Mouse (Mus musculus) heart, embryonic 13.5 days (tissue): Measurements from ENCODE around the gene Bbs1. TPM values are rescaled to one million over a fixed set of nuclear protein-coding genes. Genes with fewer than 3 reads are reported as not detected.
A peak's percentile ranks its signal among the peaks of the same experiment; 100 is the strongest.
"Not testable (repeated sequence)": the region's sequence is repeated elsewhere in the genome, so short reads cannot be mapped to it uniquely, and the experiment has no call there.

Source experiments
- ATAC-seq: fragments of 200-750 bp; cut with Nextera tagmentation; 2 replicates; pipeline ENCODE4 v1.8.0; 2017; ENCODE audit warnings: moderate TSS enrichment; ENCODE audit not compliant: insufficient number of reproducible peaks, low FRiP score, low TSS enrichment; ENCODE audit errors: extremely low read depth
- H3K27ac ChIP-seq: fragments of 300-500 bp; sonication (generic); replicated peaks from 2 replicates; pipeline ENCODE4 v1.5.1; 2015; ENCODE audit warnings: moderate library complexity, mild to moderate bottlenecking, inconsistent platforms
- H3K27me3 ChIP-seq: fragments of 300-500 bp; sonication (generic); replicated peaks from 2 replicates; pipeline ENCODE4 v1.6.1; 2015; ENCODE audit warnings: mild to moderate bottlenecking, inconsistent platforms
- H3K36me3 ChIP-seq: fragments of 300-500 bp; sonication (generic); 2 replicates; pipeline ENCODE4 v1.6.1; 2015; ENCODE audit warnings: mild to moderate bottlenecking, inconsistent platforms
- H3K4me1 ChIP-seq: fragments of 300-500 bp; sonication (generic); 2 replicates; pipeline ENCODE4 v1.6.1; 2015; ENCODE audit warnings: inconsistent platforms
- H3K4me2 ChIP-seq: fragments of 300-500 bp; sonication (generic); 2 replicates; pipeline ENCODE4 v1.6.1; 2015; ENCODE audit warnings: inconsistent platforms, mild to moderate bottlenecking, moderate library complexity
- H3K4me3 ChIP-seq: fragments of 300-500 bp; sonication (generic); 2 replicates; pipeline ENCODE4 v1.5.1; 2015; ENCODE audit warnings: moderate library complexity, mild to moderate bottlenecking, inconsistent platforms
- H3K9ac ChIP-seq: fragments of 300-500 bp; sonication (generic); 2 replicates; pipeline ENCODE4 v1.6.1; 2015; ENCODE audit warnings: inconsistent platforms, mild to moderate bottlenecking, moderate library complexity
- H3K9me3 ChIP-seq: fragments of 300-500 bp; sonication (generic); 2 replicates; pipeline ENCODE4 v1.6.1; 2016; ENCODE audit warnings: inconsistent platforms
- WGBS: fragments of 180-500 bp; shearing (Covaris S2); methylation state at CpG from one replicate; pipeline ENCODE4 v1.1.7; 2015; ENCODE audit warnings: mixed read lengths; 5-methylcytosine and 5-hydroxymethylcytosine counted together
- polyA plus RNA-seq: library from polyadenylated mRNA; unstranded; fragments of >200 nt; fragmentation: Nextera tagmentation; extraction: Ambion mirVana; gene quantifications from 2 replicates; pipeline ENCODE4 v1.2.1, GENCODE M21; 2015

The Bbs1 gene
- 2.2 and 2.5 TPM in 2 replicates for polyA plus RNA-seq

DNA sequence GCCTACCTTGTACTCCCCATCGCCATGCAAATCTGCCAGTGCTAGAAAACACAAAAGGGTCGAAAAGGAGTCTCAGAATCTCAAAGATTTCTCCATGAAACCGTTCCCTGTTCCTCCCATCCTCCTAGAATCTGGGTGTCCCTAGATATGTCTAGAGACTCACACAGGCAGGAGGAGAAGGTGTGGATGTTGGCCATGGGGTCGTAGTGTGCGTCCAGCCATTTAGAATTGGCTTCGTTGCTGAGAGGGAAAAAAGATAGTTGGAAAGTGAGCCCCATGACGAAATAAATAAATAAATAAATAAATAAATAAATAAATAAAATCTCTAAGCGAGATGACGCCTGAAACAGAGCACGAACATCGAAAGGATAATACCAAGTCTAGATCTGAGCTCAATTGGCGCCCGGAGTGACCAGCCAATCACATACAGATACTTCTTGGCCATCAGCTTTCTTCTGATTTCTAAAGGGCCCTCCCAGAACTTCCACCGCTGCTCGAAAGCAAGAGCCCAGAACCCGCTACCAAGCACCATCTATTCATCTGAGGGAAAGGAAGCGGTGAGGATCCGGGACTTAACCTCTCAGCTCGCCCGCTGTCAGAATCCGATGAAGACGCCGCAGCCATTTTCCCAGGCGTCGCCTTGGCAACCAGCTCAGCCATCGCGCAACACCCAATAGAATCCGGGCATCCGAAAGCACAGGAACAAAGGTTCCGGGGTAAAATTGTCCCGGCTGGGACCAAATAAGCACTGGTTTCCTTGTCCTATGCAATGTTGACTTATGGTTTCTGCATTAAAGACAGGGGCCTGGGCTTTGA lies at the start of gene Bbs1:
Bbs1 (minus strand) TSS at position 650 of the 816 bp plus-strand sequence.
- no peak within 1 kb of the TSS for H3K27ac ChIP-seq
- no peak for ATAC-seq
- H3K4me2 ChIP-seq, result peak within 1 kb of the TSS; percentile 81
- peak within 1 kb of the TSS; percentile 78 for H3K4me3 ChIP-seq
- peaks cover 6% of the 10 kb centered on the region for H3K4me1 ChIP-seq
- H3K27me3 ChIP-seq, result no peaks in the 10 kb centered on the region
- peak within 1 kb of the TSS; percentile 80 for H3K9ac ChIP-seq
- 10% methylated on average over 31 of the region's 31 CpGs for WGBS
- H3K36me3 ChIP-seq, result peaks cover 47% of the 10 kb centered on the region
- H3K9me3 ChIP-seq, result no peaks in the 10 kb centered on the region

DNA sequence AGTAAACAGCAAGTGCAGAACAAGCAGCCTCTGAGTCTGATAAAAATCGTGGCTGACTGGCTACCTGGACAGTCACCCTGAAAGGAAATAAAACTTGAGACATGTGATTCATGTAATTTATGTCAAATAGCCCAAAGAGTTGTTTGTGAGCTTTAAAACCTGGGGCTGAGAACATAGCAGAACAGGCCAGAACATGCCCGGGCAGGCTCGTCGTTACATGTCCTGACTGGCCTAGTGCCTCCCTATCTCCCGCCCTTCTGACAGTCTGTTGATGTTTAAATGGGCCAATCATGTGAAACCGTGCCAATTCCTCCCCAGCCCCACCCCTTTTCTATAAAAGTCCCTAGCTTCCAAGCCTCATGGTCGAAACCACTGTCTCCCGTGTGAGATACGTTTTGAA lies 42.2 kb upstream of the Bbs1 start:
- H3K27me3 ChIP-seq, result peaks cover 16% of the 10 kb centered on the region
- not testable (repeated sequence) for H3K36me3 ChIP-seq, H3K9me3 ChIP-seq, H3K9ac ChIP-seq, H3K4me2 ChIP-seq, ATAC-seq, H3K4me1 ChIP-seq, H3K4me3 ChIP-seq, H3K27ac ChIP-seq
- 77% methylated on average over 9 of the region's 9 CpGs for WGBS

DNA sequence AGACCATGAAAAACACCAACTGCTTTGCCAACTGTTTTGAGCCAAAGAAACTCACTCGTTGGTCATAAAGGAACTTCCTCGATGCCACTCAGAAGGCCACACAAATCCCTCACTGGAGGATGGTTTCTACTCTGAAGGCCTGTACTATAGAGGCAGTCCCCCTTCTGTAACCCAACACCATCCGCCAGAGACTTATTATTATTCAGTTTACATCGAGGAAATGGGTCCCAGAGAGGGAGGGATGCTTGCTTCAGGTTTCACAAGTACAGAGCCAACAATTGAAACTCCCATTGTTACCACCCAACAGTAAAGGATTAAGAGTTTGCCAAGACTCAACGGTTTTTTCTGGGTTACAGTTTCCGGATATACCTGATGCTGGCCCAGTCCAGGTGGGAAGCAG lies 39.1 kb upstream of the Bbs1 start:
- no peak for ATAC-seq
- Histone ChIP-seq H3K4me1 (peaks cover 13% of the 10 kb centered on the region), H3K36me3 (no peaks in the 10 kb centered on the region), H3K27me3 (peaks cover 41% of the 10 kb centered on the region), H3K27ac (no peak overlapping the region), H3K4me2 (no peak overlapping the region), H3K4me3 (no peak overlapping the region), H3K9ac (no peak overlapping the region), H3K9me3 (no peaks in the 10 kb centered on the region)
- WGBS, result 49% methylated on average over 6 of the region's 6 CpGs

DNA sequence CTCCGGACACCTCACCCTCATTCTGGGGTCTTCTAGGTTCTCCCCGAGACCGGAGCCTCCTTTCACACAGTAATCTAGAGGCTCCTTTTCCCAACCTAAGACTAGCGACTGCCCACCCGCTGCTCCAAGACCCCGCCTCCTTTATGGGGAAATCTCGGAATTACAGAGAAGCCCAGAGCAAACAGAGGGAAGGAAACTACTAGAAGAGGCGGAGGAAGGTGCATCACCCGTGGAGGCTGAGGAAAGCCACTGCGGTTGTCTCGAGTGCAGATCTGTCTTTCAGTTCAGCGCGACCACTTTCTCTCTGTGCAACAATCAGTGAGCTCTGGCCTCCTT lies 36.8 kb upstream of the Bbs1 start:
- H3K9ac ChIP-seq, result peak overlapping the region; percentile 76
- H3K4me3 ChIP-seq, result peak overlapping the region; percentile 61
- peaks cover 13% of the 10 kb centered on the region for H3K4me1 ChIP-seq
- peak overlapping the region; percentile 83 for H3K4me2 ChIP-seq
- peaks cover 50% of the 10 kb centered on the region for H3K27me3 ChIP-seq
- 7% methylated on average over 13 of the region's 13 CpGs for WGBS
- H3K36me3 ChIP-seq, result no peaks in the 10 kb centered on the region
- H3K27ac ChIP-seq, result no peak overlapping the region
- no peak; the same call in 1 of the 2 replicates for ATAC-seq
- H3K9me3 ChIP-seq, result no peaks in the 10 kb centered on the region

DNA sequence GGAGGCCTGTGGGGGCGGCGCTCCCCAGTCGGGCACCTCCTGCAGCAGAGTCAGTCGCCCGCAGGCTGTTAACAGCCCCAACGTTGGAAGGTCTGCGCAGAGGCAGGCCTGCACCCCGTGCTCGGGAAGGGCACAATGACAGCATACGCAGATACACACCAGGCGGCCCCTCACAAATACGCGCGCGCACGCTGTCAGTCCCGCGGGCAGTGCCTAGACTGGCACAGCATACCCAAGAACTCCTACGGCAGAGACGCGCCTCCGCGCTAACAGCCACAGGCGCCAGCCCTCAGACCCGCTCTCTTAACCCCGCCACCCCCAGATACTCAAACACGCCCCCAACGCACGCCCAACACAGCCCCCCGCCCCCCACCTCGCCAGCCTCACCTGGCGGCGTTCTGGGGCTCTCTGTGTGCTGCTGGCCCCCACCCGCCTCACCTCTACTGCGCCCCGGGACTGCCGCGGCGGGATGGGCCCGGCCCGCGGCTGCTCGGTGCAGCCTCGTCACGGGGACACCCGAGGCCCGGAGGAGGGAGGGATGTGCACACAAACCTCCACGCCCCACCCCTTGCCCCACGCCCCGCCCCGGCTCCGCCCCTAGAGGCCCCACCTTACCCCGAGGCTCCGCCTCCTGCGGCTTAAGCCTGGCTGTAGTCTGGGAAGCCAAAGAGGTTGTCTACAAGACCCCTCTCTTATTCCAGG lies 36.3 kb upstream of the Bbs1 start, which contains the start of gene Peli3:
Peli3 (minus strand) TSS at position 577 of the 702 bp plus-strand sequence.
- no peaks in the 10 kb centered on the region for H3K36me3 ChIP-seq
- peak; percentile 94 for ATAC-seq
- peaks cover 11% of the 10 kb centered on the region for H3K4me1 ChIP-seq
- H3K4me2 ChIP-seq, result peak within 1 kb of the TSS; percentile 83
- WGBS, result under 1% methylated on average over 55 of the region's 55 CpGs
- H3K4me3 ChIP-seq, result peak within 1 kb of the TSS; percentile 61
- no peaks in the 10 kb centered on the region for H3K9me3 ChIP-seq
- H3K27me3 ChIP-seq, result peaks cover 50% of the 10 kb centered on the region
- H3K9ac ChIP-seq, result peak within 1 kb of the TSS; percentile 76
- H3K27ac ChIP-seq, result no peak within 1 kb of the TSS

DNA sequence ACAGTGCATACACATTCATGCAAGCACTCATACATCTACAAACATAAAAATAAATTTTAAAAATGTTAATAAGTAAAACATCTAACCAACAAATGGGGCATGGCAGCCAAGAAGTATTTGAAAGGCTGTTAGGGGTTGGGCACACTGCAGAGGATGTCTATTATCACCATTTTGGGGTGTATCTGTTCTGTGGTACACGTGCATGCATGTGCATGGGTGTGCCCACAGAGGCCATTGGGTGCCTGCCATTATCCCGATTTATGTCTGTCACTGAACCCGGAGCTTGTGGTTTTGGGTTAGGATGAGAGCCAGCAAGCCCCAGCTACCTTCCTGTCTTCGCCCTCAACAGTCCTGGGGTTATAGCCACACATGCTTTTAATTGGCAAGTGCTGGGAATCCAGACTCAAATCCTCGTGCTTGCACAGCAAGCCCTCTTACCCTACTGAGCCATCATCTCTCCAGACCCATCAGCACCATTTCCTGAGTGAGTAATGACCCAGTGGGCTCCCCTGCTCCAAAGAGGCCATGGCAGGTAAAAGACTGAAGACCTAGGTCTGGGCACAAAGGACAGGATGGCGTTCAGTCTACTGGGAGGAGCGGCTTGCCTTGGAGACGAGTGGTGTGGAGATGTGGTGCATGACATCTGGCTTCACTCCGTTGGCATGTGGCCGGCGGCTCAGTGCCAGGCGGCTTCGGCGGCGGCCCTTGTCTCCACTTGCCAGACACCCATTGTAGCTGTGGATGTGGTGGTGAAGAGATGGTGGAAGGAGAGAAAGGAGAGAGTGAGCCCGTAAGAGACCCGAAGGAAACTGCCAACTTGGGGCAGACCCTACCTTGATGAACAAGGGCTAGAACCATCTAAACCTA lies 31.2 kb upstream of the Bbs1 start:
- no peak overlapping the region for H3K9ac ChIP-seq
- H3K4me3 ChIP-seq, result no peak overlapping the region
- no peaks in the 10 kb centered on the region for H3K9me3 ChIP-seq
- no peak overlapping the region for H3K27ac ChIP-seq
- H3K27me3 ChIP-seq, result peaks cover 39% of the 10 kb centered on the region
- ATAC-seq, result no peak
- WGBS, result 76% methylated on average over 17 of the region's 17 CpGs
- H3K4me1 ChIP-seq, result peaks cover 5% of the 10 kb centered on the region
- no peak overlapping the region for H3K4me2 ChIP-seq
- H3K36me3 ChIP-seq, result no peaks in the 10 kb centered on the region

DNA sequence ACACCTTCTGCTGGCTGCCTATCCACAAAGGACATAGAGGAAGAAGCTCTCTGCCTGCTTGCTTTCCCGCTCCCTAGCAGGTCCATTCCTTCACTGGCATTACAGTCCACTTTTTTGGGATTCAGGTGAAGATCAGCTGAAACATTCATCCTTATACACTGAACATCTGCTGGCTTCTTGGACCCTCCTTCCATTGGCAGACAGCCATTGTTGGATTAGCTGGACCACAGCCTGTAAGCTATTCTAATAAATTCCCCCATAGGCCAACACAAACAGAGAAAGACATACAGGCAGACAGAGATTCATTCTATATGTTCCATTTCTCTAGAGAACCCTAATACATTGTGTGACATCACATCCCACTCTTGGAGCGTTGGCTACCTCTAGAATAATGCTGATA lies 30.5 kb upstream of the Bbs1 start:
- ATAC-seq, result no peak
- Histone ChIP-seq H3K9me3 (no peaks in the 10 kb centered on the region), H3K9ac (no peak overlapping the region), H3K27me3 (peaks cover 38% of the 10 kb centered on the region), H3K36me3 (no peaks in the 10 kb centered on the region), H3K27ac (no peak overlapping the region), H3K4me2 (no peak overlapping the region), H3K4me1 (no peaks in the 10 kb centered on the region), H3K4me3 (no peak overlapping the region)
- WGBS, result 64% methylated on average over 2 of the region's 2 CpGs

DNA sequence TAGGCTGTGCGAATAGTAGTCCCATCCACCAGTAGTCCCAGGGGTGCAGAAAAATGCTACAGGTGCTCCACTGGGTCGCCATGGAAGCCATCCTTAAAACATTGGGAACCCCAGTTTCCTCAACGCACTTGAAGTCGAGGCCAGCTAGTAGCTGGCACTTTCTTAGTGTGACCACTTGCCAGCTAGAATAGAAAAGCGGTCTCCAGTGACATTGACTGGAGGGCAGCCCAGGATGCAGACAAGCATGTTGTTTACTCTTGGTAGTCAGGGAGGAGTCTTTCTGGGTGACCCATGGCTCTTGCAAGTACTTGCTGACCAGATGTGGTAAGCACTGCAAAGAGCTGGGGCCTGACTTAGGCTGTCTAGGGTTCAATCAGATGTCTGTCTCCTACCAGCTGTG lies 22.4 kb upstream of the Bbs1 start:
- ATAC-seq, result no peak
- Histone ChIP-seq H3K27ac (peak overlapping the region; percentile 20; the same call in 1 of the 2 replicates), H3K4me1 (peaks cover 20% of the 10 kb centered on the region), H3K4me2 (peak overlapping the region; percentile 72), H3K36me3 (peaks cover 27% of the 10 kb centered on the region), H3K4me3 (peak overlapping the region; percentile 74), H3K9ac (peak overlapping the region; percentile 83), H3K27me3 (peaks cover 9% of the 10 kb centered on the region; the same call in 1 of the 2 replicates), H3K9me3 (no peaks in the 10 kb centered on the region)
- WGBS, result 67% methylated on average over 5 of the region's 5 CpGs

DNA sequence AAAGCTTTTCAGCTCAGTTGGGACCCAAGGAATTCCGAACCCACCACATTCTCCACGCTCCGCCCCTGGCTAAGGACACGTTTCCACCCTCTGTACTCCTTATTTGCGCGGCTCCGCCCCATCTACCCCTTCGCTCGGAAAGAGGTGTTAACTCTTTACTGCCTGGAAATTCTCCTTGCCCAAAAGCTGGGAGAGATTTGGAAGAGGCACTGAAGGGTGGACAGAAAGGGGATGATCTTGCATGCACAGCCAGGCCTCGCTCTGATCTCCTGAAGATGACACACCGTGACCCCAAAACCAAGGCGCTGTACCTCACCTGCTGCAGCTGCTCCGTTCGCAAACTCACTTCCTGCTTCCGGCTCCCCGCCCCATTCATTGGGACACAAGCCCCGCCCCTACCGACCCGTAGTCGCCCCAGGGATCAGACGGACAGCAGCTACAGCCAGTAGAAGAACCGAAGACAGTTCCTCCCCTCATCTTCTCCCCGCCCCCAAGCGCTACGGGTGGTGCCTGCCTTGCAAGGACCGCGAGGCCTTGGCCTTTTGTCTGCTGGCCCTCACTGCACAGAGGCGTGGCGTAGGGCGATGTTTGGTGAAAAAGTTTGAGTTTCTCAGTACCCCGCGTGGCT lies 21.6 kb upstream of the Bbs1 start, which contains the start of gene Dpp3:
Dpp3 (minus strand) TSS at position 384 of the 628 bp plus-strand sequence.
- peak within 1 kb of the TSS; percentile 20; the same call in 1 of the 2 replicates for H3K27ac ChIP-seq
- H3K9me3 ChIP-seq, result no peaks in the 10 kb centered on the region
- peak within 1 kb of the TSS; percentile 72 for H3K4me2 ChIP-seq
- H3K27me3 ChIP-seq, result peaks cover 9% of the 10 kb centered on the region; the same call in 1 of the 2 replicates
- peaks cover 20% of the 10 kb centered on the region for H3K4me1 ChIP-seq
- peak within 1 kb of the TSS; percentile 74 for H3K4me3 ChIP-seq
- ATAC-seq, result peak; percentile 96
- H3K36me3 ChIP-seq, result peaks cover 35% of the 10 kb centered on the region
- peak within 1 kb of the TSS; percentile 83 for H3K9ac ChIP-seq
- 1% methylated on average over 32 of the region's 32 CpGs for WGBS

DNA sequence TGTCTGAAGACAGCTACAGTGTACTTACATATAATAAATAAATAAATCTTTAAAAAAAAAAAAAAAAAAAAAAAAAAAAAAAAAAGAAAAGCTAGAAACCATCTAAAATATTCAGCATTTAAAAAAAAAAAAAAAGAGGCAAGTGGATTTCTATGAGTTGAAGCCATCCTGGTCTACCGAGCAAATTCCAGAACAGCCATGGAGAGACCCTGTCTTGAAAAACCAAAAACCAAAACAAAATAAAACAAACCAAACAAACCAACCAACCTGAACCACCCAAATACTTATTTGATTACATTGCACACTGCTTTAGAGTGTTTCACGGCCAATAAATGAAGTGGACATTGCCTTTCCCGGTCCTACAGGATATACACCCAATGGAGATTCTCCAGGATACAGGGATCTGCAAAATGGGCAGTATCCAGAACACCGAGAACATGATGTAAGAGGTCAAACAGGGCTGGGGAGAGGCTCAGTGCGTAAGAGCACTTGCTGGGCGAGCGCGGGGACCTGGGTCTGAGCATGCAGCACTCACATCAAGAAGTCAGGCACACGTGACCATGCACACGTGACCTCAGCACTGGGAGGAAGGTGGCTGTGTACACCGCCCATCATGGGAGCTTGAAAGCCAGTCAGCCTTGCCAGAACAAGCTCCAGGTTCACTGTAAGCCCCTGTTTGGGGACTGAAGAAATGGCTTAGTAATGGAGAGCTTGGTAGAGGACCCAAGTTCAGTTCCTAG lies 18.9 kb upstream of the Bbs1 start:
- no peak for ATAC-seq
- peaks cover 62% of the 10 kb centered on the region for H3K36me3 ChIP-seq

More for the DNA sequence above, 18.9 kb upstream of the Bbs1 start:
- Histone ChIP-seq H3K4me3 (no peak overlapping the region), H3K27ac (no peak overlapping the region), H3K27me3 (no peaks in the 10 kb centered on the region), H3K4me2 (no peak overlapping the region), H3K9ac (no peak overlapping the region), H3K4me1 (peaks cover 20% of the 10 kb centered on the region), H3K9me3 (no peaks in the 10 kb centered on the region)
- WGBS, result 92% methylated on average over 11 of the region's 11 CpGs
